Mouse (Mus musculus) intestine, postnatal 0 days (tissue): Measurements from ENCODE around the gene Ppp1r35. TPM values are rescaled to one million over a fixed set of nuclear protein-coding genes. Genes with fewer than 3 reads are reported as not detected.
A peak's percentile ranks its signal among the peaks of the same experiment; 100 is the strongest.

Experiments
- ATAC-seq: fragments of 200-750 bp; cut with Nextera tagmentation; 2 replicates; pipeline ENCODE4 v1.8.0; 2017; ENCODE audit warnings: mild to moderate bottlenecking, moderate TSS enrichment, moderate library complexity
- H3K27ac ChIP-seq: fragments of 300-500 bp; sonication (generic); 2 replicates; pipeline ENCODE4 v1.5.1; 2014; ENCODE audit warnings: mild to moderate bottlenecking, low read depth, low read length, moderate library complexity
- H3K27me3 ChIP-seq: fragments of 300-500 bp; sonication (generic); replicated peaks from 2 replicates; pipeline ENCODE4 v1.6.1; 2014; ENCODE audit warnings: low read length, mixed read lengths; ENCODE audit not compliant: control insufficient read depth, insufficient read depth
- H3K36me3 ChIP-seq: fragments of 300-500 bp; sonication (generic); 2 replicates; pipeline ENCODE4 v1.6.1; 2014; ENCODE audit warnings: mild to moderate bottlenecking, moderate library complexity; ENCODE audit not compliant: control insufficient read depth, insufficient read depth
- H3K4me1 ChIP-seq: fragments of 300-500 bp; sonication (generic); replicated peaks from 2 replicates; pipeline ENCODE4 v1.6.1; 2014; ENCODE audit warnings: antibody characterized with exemption, low read length, mixed read lengths; ENCODE audit not compliant: control insufficient read depth, insufficient read depth
- H3K4me2 ChIP-seq: fragments of 300-500 bp; sonication (generic); replicated peaks from 2 replicates; pipeline ENCODE4 v1.6.1; 2014; ENCODE audit warnings: low read depth, mild to moderate bottlenecking, moderate library complexity
- H3K4me3 ChIP-seq: fragments of 300-500 bp; sonication (generic); 2 replicates; pipeline ENCODE4 v1.5.1; 2014; ENCODE audit warnings: low read depth, low read length
- H3K9ac ChIP-seq: fragments of 300-500 bp; sonication (generic); 2 replicates; pipeline ENCODE4 v1.6.1; 2014; ENCODE audit warnings: mild to moderate bottlenecking, low read depth, low read length
- H3K9me3 ChIP-seq: fragments of 300-500 bp; sonication (generic); 2 replicates; pipeline ENCODE4 v1.6.1; 2016; ENCODE audit warnings: mixed run types; ENCODE audit not compliant: control insufficient read depth
- CTCF ChIP-seq: sonication (generic); IDR thresholded peaks from 2 replicates; pipeline ENCODE4 v1.5.1; 2016; ENCODE audit warnings: low read depth, mild to moderate bottlenecking, control low read depth, antibody characterized with exemption, moderate library complexity
- WGBS: fragments of 180-500 bp; shearing (Covaris S2); extraction: QIAGEN DNeasy Blood & Tissue Kit; methylation state at CpG from one replicate; pipeline ENCODE4 v1.1.7; 2014; 5-methylcytosine and 5-hydroxymethylcytosine counted together
- polyA plus RNA-seq: library from polyadenylated mRNA; unstranded; fragments of >200 nt; fragmentation: Nextera tagmentation; extraction: Ambion mirVana; gene quantifications from 2 replicates; pipeline ENCODE4 v1.2.1, GENCODE M21; 2015

Gene Ppp1r35
- polyA plus RNA-seq, 1 experiment from 2014 or later, result 30.8 TPM

GRCm38 (mm10) chr5:137756106-137756505 lies 22.5 kb upstream of the Ppp1r35 start:
- Histone ChIP-seq H3K27ac (no peak overlapping the region), H3K9ac (no peak overlapping the region), H3K27me3 (no peaks in the 10 kb centered on the region), H3K9me3 (no peaks in the 10 kb centered on the region), H3K4me1 (no peaks in the 10 kb centered on the region), H3K36me3 (peaks cover 76% of the 10 kb centered on the region), H3K4me3 (no peak overlapping the region), H3K4me2 (no peak overlapping the region)
- 68% methylated on average over 3 of the region's 3 CpGs for WGBS
- no peak for ATAC-seq
- no peak for TF ChIP-seq CTCF

- 46% methylated on average over 10 of the region's 10 CpGs for WGBS
- H3K27ac ChIP-seq, result no peak overlapping the region
- H3K36me3 ChIP-seq, result peaks cover 67% of the 10 kb centered on the region
- no peak overlapping the region for H3K9ac ChIP-seq
- no peak overlapping the region for H3K4me2 ChIP-seq
- H3K4me3 ChIP-seq, result no peak overlapping the region
- ATAC-seq, result 0 out of 2 replicates have a peak, but pooled peaks have one; percentile 26
- peak; percentile 95 for TF ChIP-seq CTCF
- no peaks in the 10 kb centered on the region for H3K27me3 ChIP-seq
- H3K9me3 ChIP-seq, result no peaks in the 10 kb centered on the region
- no peaks in the 10 kb centered on the region for H3K4me1 ChIP-seq
Observed at GRCm38 (mm10) chr5:137756882-137757661, 21.6 kb upstream of the Ppp1r35 start.

GRCm38 (mm10) chr5:137757887-137758286 lies 20.8 kb upstream of the Ppp1r35 start:
- no peaks in the 10 kb centered on the region for H3K27me3 ChIP-seq
- WGBS, result 84% methylated on average over 6 of the region's 6 CpGs
- no peak overlapping the region for H3K9ac ChIP-seq
- no peak overlapping the region for H3K4me2 ChIP-seq
- no peaks in the 10 kb centered on the region for H3K9me3 ChIP-seq
- no peak for ATAC-seq
- no peaks in the 10 kb centered on the region for H3K4me1 ChIP-seq
- H3K36me3 ChIP-seq, result peaks cover 59% of the 10 kb centered on the region
- no peak overlapping the region for H3K27ac ChIP-seq
- H3K4me3 ChIP-seq, result no peak overlapping the region
- TF ChIP-seq CTCF, result no peak

GRCm38 (mm10) chr5:137758921-137759534 lies 19.6 kb upstream of the Ppp1r35 start:
- H3K9ac ChIP-seq, result no peak overlapping the region
- H3K27me3 ChIP-seq, result no peaks in the 10 kb centered on the region
- H3K36me3 ChIP-seq, result peaks cover 49% of the 10 kb centered on the region
- no peak overlapping the region for H3K27ac ChIP-seq
- no peak for ATAC-seq
- H3K9me3 ChIP-seq, result no peaks in the 10 kb centered on the region
- H3K4me2 ChIP-seq, result no peak overlapping the region
- no peak overlapping the region for H3K4me3 ChIP-seq
- TF ChIP-seq CTCF, result no peak
- 90% methylated on average over 19 of the region's 19 CpGs for WGBS
- no peaks in the 10 kb centered on the region for H3K4me1 ChIP-seq

DNA sequence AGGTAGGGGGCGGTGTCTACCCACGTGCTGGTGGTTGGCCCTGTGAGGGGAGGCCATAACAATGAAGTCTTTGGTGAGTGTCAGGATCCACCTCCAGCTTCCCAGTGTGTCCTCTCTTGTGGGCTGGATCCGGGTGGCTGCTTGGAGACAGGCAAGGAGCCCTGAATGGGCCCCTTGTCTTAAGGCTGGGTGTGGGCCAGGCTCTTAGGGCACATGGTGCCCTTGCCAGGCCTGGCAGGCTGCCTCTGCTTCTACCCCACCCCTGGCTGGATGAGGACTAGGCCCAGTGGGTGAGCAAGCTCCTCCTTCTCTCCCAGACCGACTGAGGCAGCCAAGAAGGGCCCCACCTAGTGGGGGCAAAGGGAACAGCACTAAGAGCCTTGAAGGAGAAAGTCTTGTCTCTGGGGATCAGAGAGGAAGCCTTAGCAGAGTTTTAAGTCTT lies 18.7 kb upstream of the Ppp1r35 start:
- 31% methylated on average over 4 of the region's 4 CpGs for WGBS
- H3K9me3 ChIP-seq, result no peaks in the 10 kb centered on the region

GRCm38 (mm10) chr5:137764609-137765340 lies 13.9 kb upstream of the Ppp1r35 start:
- no peak overlapping the region for H3K9ac ChIP-seq
- no peaks in the 10 kb centered on the region for H3K4me1 ChIP-seq
- WGBS, result 58% methylated on average over 9 of the region's 9 CpGs
- no peak for TF ChIP-seq CTCF
- no peaks in the 10 kb centered on the region for H3K27me3 ChIP-seq
- no peak overlapping the region for H3K4me2 ChIP-seq
- H3K27ac ChIP-seq, result no peak overlapping the region
- no peak overlapping the region for H3K4me3 ChIP-seq
- no peak for ATAC-seq
- no peaks in the 10 kb centered on the region for H3K9me3 ChIP-seq
- H3K36me3 ChIP-seq, result peaks cover 3% of the 10 kb centered on the region; the same call in 1 of the 2 replicates

More for the DNA sequence above, 18.7 kb upstream of the Ppp1r35 start:
- peak overlapping the region; percentile 11; the same call in 1 of the 2 replicates for H3K9ac ChIP-seq
- no peak overlapping the region for H3K27ac ChIP-seq
- no peak overlapping the region for H3K4me2 ChIP-seq
- H3K4me3 ChIP-seq, result no peak overlapping the region
- peaks cover 44% of the 10 kb centered on the region for H3K36me3 ChIP-seq
- peak; percentile 91 for TF ChIP-seq CTCF
- no peaks in the 10 kb centered on the region for H3K4me1 ChIP-seq
- H3K27me3 ChIP-seq, result no peaks in the 10 kb centered on the region
- peak; percentile 81 for ATAC-seq
